Mouse (Mus musculus): ENCODE data around the gene Khdc1a.
"Not testable (repeated sequence)": the region's sequence is repeated elsewhere in the genome, so short reads cannot be mapped to it uniquely, and the experiment has no call there.

Khdc1a gene

DNA sequence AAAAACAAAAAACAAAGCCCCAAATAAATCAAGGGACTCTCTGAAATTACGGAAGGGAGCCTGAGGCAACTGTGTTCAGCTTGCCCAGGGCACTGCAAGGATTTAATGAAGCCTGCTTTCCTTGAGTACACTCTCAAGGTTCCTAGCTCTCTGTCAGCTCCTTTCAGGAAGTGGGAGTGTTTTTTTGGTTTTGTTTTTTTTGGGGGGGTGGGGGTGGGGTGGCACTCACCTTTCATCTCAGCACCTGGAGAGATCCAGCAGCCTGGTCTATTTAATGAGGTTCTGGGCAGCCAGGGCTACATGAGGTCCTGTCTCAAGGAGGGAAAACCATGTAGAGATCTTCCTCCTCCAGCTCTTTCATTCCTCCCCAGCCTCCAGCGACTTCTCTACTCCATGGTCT is at the start of gene Khdc1a:
Khdc1a (plus strand) TSS at position 301 of the 400 bp plus-strand sequence.
- no peak for DNase-seq (ENCODE audit: low read depth)

DNA sequence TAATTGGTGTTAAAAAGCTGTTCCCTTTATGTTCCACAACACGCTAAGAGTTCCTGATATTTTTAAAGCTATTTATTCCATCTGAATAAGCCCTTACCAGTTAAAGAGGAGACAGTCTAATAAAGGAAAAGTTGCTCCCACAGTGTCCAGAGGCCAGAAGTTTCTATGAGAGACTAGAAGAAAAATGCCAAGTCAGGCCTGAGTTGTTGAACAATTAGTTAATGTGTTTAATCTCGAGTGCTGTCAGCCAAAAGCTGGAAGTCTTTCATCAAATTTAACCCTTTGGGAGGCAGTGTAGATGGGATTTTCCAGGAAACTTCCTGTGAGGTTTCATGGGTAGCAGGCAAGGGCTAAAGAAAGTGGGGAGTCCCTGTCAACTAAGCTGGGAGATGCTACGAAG is 49.6 kb upstream of the Khdc1a start:
- no peak for DNase-seq (ENCODE audit: low read depth)

GRCm38 (mm10) chr1:21301686-21302085 is 47.8 kb upstream of the Khdc1a start:
- DNase-seq (ENCODE audit: low read depth) = no peak

- DNase-seq (ENCODE audit: low read depth) = no peak
Measured at GRCm38 (mm10) chr1:21304174-21304573, 45.3 kb upstream of the Khdc1a start.

GRCm38 (mm10) chr1:21304646-21305045 is 44.8 kb upstream of the Khdc1a start:
- no peak for DNase-seq (ENCODE audit: low read depth)

GRCm38 (mm10) chr1:21305443-21305842 is 44.0 kb upstream of the Khdc1a start:
- no peak for DNase-seq (ENCODE audit: low read depth)

- DNase-seq (ENCODE audit: low read depth) = no peak
Measured at GRCm38 (mm10) chr1:21314336-21314735, 35.1 kb upstream of the Khdc1a start.

GRCm38 (mm10) chr1:21315756-21316155 is 33.7 kb upstream of the Khdc1a start:
- no peak for DNase-seq (ENCODE audit: low read depth)

GRCm38 (mm10) chr1:21316305-21316704 is 33.1 kb upstream of the Khdc1a start:
- DNase-seq (ENCODE audit: low read depth) = no peak

DNA sequence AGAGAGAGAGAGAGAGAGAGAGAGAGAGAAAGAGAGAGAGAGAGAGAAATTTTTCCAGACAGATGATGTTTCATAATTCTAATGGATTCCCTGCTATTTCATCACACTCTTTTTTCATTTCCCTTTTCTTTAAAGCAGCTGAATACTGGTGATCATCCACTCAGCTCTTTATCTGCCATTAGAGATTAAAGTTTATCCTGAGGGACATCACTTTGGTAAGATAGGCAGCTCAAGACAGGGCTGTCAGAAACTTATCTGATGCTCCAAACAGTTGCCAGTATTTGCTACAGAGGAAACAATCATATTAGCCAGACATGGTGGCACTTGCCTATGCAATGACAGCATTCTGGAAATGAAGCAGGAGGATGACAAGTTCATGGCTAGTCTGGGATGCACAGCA is 31.2 kb upstream of the Khdc1a start:
- DNase-seq (ENCODE audit: low read depth) = no peak

DNA sequence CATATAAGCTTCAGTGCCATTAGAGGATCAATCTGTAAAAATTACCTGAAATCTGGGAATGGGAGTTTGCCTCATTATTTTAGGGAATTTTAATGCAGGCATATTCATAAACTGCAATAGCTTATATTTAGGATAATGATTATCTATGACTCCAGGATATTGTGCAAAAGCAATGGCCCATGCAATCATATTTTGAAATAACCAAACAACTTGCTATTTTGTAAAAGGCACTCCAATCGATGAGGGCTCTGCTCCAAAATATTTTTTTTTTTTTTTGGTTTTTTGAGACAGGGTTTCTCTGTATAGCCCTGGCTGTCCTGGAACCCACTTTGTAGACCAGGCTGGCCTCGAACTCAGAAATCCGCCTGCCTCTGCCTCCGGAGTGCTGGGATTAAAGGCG is 29.2 kb upstream of the Khdc1a start:
- not testable (repeated sequence) for DNase-seq (ENCODE audit: low read depth)

DNA sequence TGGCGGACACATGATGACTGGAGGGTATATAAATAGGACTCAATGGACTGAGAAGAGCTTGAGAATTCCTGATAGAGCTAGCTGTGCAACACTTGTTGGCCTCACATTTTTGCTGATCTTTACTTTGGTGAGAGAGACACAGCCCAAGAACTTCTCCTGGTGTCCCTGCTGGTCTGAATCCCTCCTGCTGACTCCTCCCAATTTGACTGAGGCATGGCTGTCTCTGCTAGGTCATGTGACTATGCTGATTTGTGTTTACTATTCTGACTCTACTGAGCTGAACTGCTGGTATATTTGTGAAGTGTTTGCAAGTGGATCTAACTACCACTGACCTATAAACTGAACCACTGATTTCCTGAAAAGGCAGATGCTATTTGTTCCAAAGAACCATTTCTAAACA is 27.8 kb upstream of the Khdc1a start:
- no peak for DNase-seq (ENCODE audit: low read depth)

DNA sequence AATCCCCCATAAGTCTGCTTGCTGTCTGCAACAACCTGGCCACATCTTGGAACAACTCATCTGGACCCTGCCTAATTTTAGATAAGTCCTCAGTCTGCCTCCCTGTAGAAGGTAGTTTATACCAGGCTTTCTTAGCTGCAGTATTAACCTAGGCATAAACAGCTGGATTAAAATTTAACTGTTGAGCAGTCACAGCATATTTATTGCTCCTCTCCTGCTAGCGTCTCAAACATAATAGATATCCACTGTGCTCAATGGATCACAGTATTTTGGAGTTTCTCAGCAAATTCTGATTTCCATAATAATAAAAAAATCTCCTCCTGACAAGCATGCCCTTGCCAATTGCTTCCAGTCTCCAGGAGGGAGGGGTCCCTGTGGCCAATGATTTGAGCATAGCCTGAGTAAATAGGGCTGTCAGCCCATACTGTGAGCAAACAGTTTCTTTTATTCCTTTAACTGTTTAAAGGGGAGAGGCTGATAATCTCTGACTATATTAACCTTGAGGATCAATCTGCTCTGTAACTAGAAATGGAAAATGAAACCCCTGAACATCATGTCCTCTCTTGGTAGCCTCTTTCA is 25.4 kb upstream of the Khdc1a start:
- no peak for DNase-seq (ENCODE audit: low read depth)

DNA sequence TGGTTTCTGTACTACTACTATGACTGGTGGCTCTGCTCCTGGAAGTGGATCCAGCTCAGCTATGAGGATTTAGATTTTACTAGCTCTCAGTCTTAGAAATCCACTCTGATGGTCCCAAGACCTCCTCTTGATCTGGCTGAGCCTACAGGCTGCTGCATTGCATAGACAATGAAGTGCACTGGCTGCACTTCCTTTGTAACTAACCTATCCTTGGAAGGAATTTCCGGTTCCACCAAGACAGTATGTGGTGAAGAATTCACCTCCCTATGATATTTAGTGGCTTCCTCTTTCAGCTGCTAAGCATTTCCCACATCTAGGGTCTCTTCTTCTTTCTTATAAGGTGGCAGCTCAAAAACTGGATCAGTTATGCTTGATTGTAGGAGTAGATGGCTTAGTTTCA is 24.8 kb upstream of the Khdc1a start:
- no peak for DNase-seq (ENCODE audit: low read depth)

- DNase-seq (ENCODE audit: low read depth) = no peak
Measured at GRCm38 (mm10) chr1:21326733-21327132, 22.7 kb upstream of the Khdc1a start.

- not testable (repeated sequence) for DNase-seq (ENCODE audit: low read depth)
Measured at GRCm38 (mm10) chr1:21331161-21331560, 18.3 kb upstream of the Khdc1a start.

DNA sequence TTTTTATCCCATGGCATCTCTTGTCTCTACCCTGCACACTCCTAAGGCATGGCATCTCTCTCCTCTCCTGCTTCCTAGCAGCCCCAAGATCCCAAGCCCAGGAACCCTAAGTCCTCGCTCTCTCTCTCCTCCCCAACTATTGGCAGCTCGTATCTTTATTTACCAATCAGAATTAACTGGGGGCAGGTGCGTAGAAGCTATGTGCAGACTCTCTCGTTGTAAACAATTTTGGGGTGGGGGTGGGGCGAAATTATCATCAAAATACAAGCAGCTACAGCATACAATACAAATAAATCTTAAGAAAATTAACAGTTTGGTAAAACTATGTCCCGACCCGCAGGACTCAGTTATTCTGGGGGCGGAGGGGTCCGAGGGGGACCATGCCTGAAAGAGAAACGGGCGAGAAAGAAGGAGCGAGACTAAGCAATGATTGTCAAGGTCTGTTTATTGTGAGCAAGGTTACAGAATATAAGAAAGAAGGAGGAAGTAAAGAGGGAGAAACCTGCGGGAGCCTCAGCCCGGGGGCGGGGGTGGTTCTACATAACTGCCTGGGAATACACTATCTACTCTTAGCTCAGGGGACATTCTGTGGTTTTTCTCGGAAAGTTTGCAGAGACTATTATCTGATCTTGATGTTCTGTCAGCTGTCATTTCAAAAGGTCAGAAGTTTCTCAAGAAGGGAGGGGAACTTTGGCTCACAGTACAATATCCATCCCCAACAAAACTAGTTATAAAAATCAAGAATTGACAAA is 16.0 kb upstream of the Khdc1a start:
- peak; percentile 61 for DNase-seq (ENCODE audit: low read depth)

GRCm38 (mm10) chr1:21335836-21336235 is 13.6 kb upstream of the Khdc1a start:
- DNase-seq (ENCODE audit: low read depth) = no peak

- DNase-seq (ENCODE audit: low read depth) = no peak
Measured at GRCm38 (mm10) chr1:21340745-21341144, 8.7 kb upstream of the Khdc1a start.

GRCm38 (mm10) chr1:21344253-21344652 is 5.2 kb upstream of the Khdc1a start:
- DNase-seq (ENCODE audit: low read depth) = peak; percentile 80

DNA sequence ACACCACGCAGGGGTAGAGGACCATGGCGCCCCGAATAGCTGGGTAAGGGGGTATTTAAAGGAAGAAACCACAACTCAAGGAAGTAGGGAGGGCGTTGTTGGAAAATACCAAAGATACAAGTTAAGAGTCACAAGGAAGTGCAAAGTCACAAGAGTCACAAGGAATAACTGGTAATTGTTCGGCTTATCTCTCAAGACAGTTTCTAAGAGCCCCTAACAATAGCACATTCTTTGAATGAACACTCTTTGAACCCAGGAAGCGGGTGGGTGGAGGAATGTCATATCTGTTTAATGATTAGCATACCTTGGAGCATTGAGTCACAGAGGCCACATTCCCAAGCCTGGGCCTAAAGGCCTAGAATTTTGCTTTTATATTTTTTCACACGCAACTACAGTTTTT is 4.7 kb upstream of the Khdc1a start:
- DNase-seq (ENCODE audit: low read depth) = not testable (repeated sequence)

GRCm38 (mm10) chr1:21368031-21368430 is 18.6 kb downstream of the Khdc1a start, which contains the start of gene Khdc1c:
Khdc1c (plus strand) TSS chr1:21368331.
- DNase-seq (ENCODE audit: low read depth) = not testable (repeated sequence)

GRCm38 (mm10) chr1:21383256-21383655 is 33.8 kb downstream of the Khdc1a start, which contains the start of gene Khdc1b:
Khdc1b (plus strand) TSS chr1:21383556.
- DNase-seq (ENCODE audit: low read depth) = no peak

All from naive thymus-derived CD4-positive, alpha-beta T cell, adult 2 months (primary cell).